Mouse (Mus musculus) naive thymus-derived CD4-positive, alpha-beta T cell, adult 2 months (primary cell): ENCODE measurements around the gene Arl14ep.

Source experiments
- DNase-seq: peaks from one replicate; pipeline ENCODE4 v3.0.0-alpha.2; 2011; ENCODE audit warnings: low read depth

Arl14ep gene

DNA sequence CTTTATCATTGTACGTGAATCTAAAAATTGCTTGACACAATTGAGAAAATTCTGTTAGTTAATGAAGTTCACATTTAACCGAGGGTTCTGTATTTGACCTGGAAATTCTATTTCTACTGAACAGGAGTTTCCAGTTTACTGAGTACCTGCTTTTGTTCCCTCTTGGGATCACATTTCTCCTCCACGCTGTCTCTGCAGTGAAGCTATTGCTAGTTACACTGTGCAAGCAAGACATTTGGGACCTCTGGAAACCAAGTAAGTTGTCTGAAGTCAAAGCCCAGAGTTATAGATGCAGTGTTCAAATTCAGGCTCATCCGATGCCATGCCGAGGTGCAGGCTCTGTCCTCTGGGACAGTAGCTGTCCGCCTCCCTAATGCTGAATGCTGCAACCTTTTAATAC is 19.2 kb downstream of the Arl14ep start:
- no peak for DNase-seq

DNA sequence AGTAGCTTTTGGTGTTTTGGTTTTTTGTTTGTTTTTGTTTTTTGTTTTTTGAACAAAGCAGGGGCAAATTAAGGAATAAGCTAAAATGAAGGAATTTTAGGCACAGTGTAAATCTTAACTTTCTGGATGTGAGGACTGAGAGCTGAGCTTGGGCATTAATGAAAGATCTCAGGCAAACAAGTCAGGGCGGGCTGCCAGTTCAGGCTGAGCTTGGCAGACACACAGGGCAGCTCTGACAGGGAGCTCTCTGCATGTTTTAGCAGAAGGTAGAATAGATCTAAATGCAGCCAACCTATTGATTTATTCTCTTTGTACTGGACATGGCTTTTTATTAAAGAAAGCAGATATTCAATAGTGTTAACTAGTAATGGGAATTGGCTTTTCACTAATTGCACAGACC is 31.8 kb downstream of the Arl14ep start:
- DNase-seq: no peak

DNA sequence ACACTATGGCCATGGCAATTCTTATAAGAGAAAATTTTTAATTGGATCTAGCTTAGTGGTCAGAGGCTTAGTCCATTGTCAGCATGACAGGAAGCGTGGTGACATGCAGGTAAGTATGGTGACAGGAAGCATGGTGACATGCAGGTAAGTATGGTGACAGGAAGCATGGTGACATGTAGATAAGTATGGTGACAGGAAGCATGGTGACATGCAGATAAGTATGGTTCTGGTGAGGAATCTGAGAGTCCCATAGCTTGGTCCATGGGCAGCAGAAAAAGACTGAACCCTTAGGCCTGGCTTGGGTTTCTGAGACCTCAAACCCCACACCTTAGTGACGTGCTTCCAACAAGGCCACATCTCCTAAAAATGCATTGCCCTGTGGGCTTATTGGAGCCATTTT is 38.5 kb downstream of the Arl14ep start:
- no peak for DNase-seq

DNA sequence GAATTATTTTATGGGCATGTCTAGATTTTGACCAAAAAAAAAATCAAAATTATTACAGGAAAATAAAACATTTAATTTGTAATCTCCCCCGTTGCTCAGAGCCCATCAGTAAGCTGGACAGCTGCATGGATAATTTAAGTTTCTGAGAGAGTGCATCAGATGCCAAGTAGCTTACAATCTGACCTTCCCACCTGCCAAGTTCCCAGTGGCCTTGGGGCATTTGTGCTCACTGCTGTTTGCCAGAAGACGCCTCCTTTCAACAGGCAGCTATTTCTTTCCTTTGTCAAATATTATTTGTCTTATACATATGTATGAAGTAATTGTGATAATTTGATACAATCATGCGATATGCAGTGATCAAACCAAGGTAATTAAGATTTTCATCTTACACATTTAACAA is 44.3 kb downstream of the Arl14ep start:
- DNase-seq: no peak
